Mouse (Mus musculus) common myeloid progenitor, adult 5-6 weeks (primary cell): ENCODE data around the gene Kcnj9. TPM values are rescaled to one million over a fixed set of nuclear protein-coding genes. Genes with fewer than 3 reads are reported as not detected.

Source experiments
- total RNA-seq: library from RNA; stranded (forward); fragments of 200-1000, 187-1606 nt; gene quantifications from 2 replicates; pipeline ENCODE4 v1.2.3, GENCODE M21; 2017

The Kcnj9 gene
- total RNA-seq, 1 experiment from 2014 or later: not detected

Other genes with a start within 250 kb of the Kcnj9 start
- gene Copa, start 246.8 kb downstream of the Kcnj9 start, total RNA-seq: 137 and 144 TPM in 2 replicates
- 24.3 and 25.1 TPM in 2 replicates for gene Ncstn, start 246.5 kb downstream of the Kcnj9 start, total RNA-seq
- gene Pex19, start 202.6 kb downstream of the Kcnj9 start, total RNA-seq: 37.1 and 42.2 TPM in 2 replicates
- gene Dcaf8, start 181.2 kb downstream of the Kcnj9 start, total RNA-seq: 157 and 167 TPM in 2 replicates
- gene Pea15a, start 122.5 kb downstream of the Kcnj9 start, total RNA-seq: 5.8 and 10.1 TPM in 2 replicates
- gene Casq1, start 109.5 kb downstream of the Kcnj9 start, total RNA-seq: 0.23 TPM in 1 of 2 replicates, not detected in the other
- not detected in 2 replicates for gene Atp1a4, start 70.9 kb downstream of the Kcnj9 start, total RNA-seq
- 18.2 and 20.0 TPM in 2 replicates for gene Igsf8, start 67.7 kb downstream of the Kcnj9 start, total RNA-seq
- not detected in 2 replicates for gene Atp1a2, start 31.3 kb downstream of the Kcnj9 start, total RNA-seq
- gene Kcnj10, start 11.9 kb upstream of the Kcnj9 start, total RNA-seq: 0.27 and 0.39 TPM in 2 replicates
- gene Pigm, start 47.2 kb upstream of the Kcnj9 start, total RNA-seq: 17.5 and 20.4 TPM in 2 replicates
- not detected in 2 replicates for gene Slamf9, start 146.0 kb upstream of the Kcnj9 start, total RNA-seq
- gene Igsf9, start 152.5 kb upstream of the Kcnj9 start, total RNA-seq: 0.14 and 2.2 TPM in 2 replicates
- 212 and 241 TPM in 2 replicates for gene Tagln2, start 170.7 kb upstream of the Kcnj9 start, total RNA-seq
- gene Cfap45, start 191.5 kb upstream of the Kcnj9 start, total RNA-seq: 0.32 and 2.0 TPM in 2 replicates
- not detected in 2 replicates for gene Vsig8, start 226.6 kb upstream of the Kcnj9 start, total RNA-seq